9 mouse cellular contexts compared by ENCODE assay signal in genomic region chr11:97793165-97793564, GRCm38 (mm10). TPM values are rescaled to one million over a fixed set of nuclear protein-coding genes. Genes with fewer than 3 reads are reported as not detected.
DNase-seq lines count a peak whose midpoint lies in the region; ATAC-seq lines count a peak whose summit lies in the region.
"Had no signal": no experiment of that assay in that cellular context is flagged by ENCODE, and none has a peak within 500 bp of the region (broad histone marks: within the 10 kb centered on the region; RNA-seq: fewer than 3 reads in every experiment).

No protein-coding gene starts in this region.

- peak; percentile 78 for DNase-seq in heart, adult 8-10 months (ENCODE audit: low spot score)
- DNase-seq in heart, postnatal 25 days (ENCODE audit: low spot score) = no peak
- peak; percentile 83 for DNase-seq in midbrain, embryonic 14.5 days
- DNase-seq in adipocyte (ENCODE audit: low spot score) = peak; percentile 81
- DNase-seq in lung, postnatal 36 days = peak; percentile 93
- DNase-seq in gastrocnemius, postnatal 4 days (ENCODE audit: low spot score in 2 of 2) = no peak

- ATAC-seq in midbrain, embryonic 14.5 days (ENCODE audit: low FRiP score, low TSS enrichment) = no peak
- ATAC-seq in midbrain, embryonic 13.5 days = no peak
- ATAC-seq in frontal cortex, adult (ENCODE audit: low TSS enrichment) = no peak

- H3K36me3 ChIP-seq in midbrain, embryonic 14.5 days (ENCODE audit: control insufficient read depth, insufficient read depth, low read length) = no peaks in the 10 kb centered on the region
- no peaks in the 10 kb centered on the region for H3K36me3 ChIP-seq in midbrain, embryonic 13.5 days
- H3K36me3 ChIP-seq: hindbrain, embryonic 15.5 days had no signal

- 6% methylated on average over 2 of the region's 2 CpGs for WGBS in midbrain, embryonic 14.5 days
- 3% methylated on average over 2 of the region's 2 CpGs for WGBS in midbrain, embryonic 13.5 days

- H3K27me3 ChIP-seq in midbrain, embryonic 14.5 days (ENCODE audit: control insufficient read depth, insufficient read depth, low read length) = no peaks in the 10 kb centered on the region
- no peaks in the 10 kb centered on the region for H3K27me3 ChIP-seq in midbrain, embryonic 13.5 days
- H3K27me3 ChIP-seq: hindbrain, embryonic 15.5 days had no signal

- H3K27ac ChIP-seq in midbrain, embryonic 14.5 days (replicated peaks; ENCODE audit: low read depth, low read length) = no peak overlapping the region
- H3K27ac ChIP-seq in midbrain, embryonic 13.5 days = no peak overlapping the region
- H3K27ac ChIP-seq: hindbrain, embryonic 15.5 days had no signal

- H3K4me1 ChIP-seq in midbrain, embryonic 14.5 days (ENCODE audit: control insufficient read depth, insufficient read depth, low read length) = no peaks in the 10 kb centered on the region
- no peaks in the 10 kb centered on the region for H3K4me1 ChIP-seq in midbrain, embryonic 13.5 days (replicated peaks)

- H3K9me3 ChIP-seq in midbrain, embryonic 14.5 days (ENCODE audit: control insufficient read depth, low read length) = no peaks in the 10 kb centered on the region
- H3K9me3 ChIP-seq in midbrain, embryonic 13.5 days = no peaks in the 10 kb centered on the region
- H3K9me3 ChIP-seq: hindbrain, embryonic 15.5 days had no signal

- H3K4me3 ChIP-seq in midbrain, embryonic 14.5 days (replicated peaks; ENCODE audit: low read depth, low read length) = no peak overlapping the region
- H3K4me3 ChIP-seq in midbrain, embryonic 13.5 days (replicated peaks) = no peak overlapping the region
- H3K4me3 ChIP-seq: hindbrain, embryonic 15.5 days had no signal

- H3K4me2 ChIP-seq in midbrain, embryonic 14.5 days (ENCODE audit: low read length) = no peak overlapping the region
- H3K4me2 ChIP-seq in midbrain, embryonic 13.5 days (replicated peaks) = no peak overlapping the region
- H3K4me2 ChIP-seq: hindbrain, embryonic 15.5 days had no signal

- H3K9ac ChIP-seq in midbrain, embryonic 14.5 days (replicated peaks; ENCODE audit: low read length) = no peak overlapping the region
- H3K9ac ChIP-seq in midbrain, embryonic 13.5 days (replicated peaks) = no peak overlapping the region
- H3K9ac ChIP-seq: hindbrain, embryonic 15.5 days had no signal

- intact Hi-C loops in heart, postnatal 25 days (cut with DNase I) = loop anchor here (2.0 kb wide), 1 partner anchor 196 kb away; no protein-coding TSS in a partner anchor

RNA-seq across cellular contexts. Expression of gene Lasp1, which starts 5.6 kb away (rescaled TPM):
- total RNA-seq in heart, adult 8-10 months (2022) = 10 to 100 TPM; 20.1 to 32.0 (median 25.8) TPM
- 10 to 100 TPM; 41.3 to 46.2 TPM for total RNA-seq in heart, postnatal 25 days (2021)
- polyA plus RNA-seq in midbrain, embryonic 14.5 days (2014; fragmentation: Nextera tagmentation; extraction: Ambion mirVana) = 114 and 138 TPM in 2 replicates
- 136 and 137 TPM in 2 replicates for polyA plus RNA-seq in midbrain, embryonic 13.5 days (2015; fragmentation: Nextera tagmentation; extraction: Ambion mirVana)
- total RNA-seq in gastrocnemius, postnatal 4 days (2021) = 10 to 100 TPM; 82.0 to 99.0 TPM

RNA-seq across cellular contexts. Expression of gene Rpl23, which starts 10.9 kb away (rescaled TPM):
- 100 to 1,000 TPM; 425 to 610 (median 521) TPM for total RNA-seq in heart, adult 8-10 months (2022)
- total RNA-seq in heart, postnatal 25 days (2021) = 100 to 1,000 TPM; 454 to 515 TPM
- 363 and 413 TPM in 2 replicates for polyA plus RNA-seq in midbrain, embryonic 14.5 days (2014; fragmentation: Nextera tagmentation; extraction: Ambion mirVana)
- 363 and 377 TPM in 2 replicates for polyA plus RNA-seq in midbrain, embryonic 13.5 days (2015; fragmentation: Nextera tagmentation; extraction: Ambion mirVana)
- total RNA-seq in gastrocnemius, postnatal 4 days (2021) = 100 to 1,000 TPM; 976 to 983 TPM

RNA-seq across cellular contexts. Expression of gene 1700001P01Rik, which starts 17.4 kb away (rescaled TPM):
- not detected for total RNA-seq in heart, adult 8-10 months (2022)
- total RNA-seq in heart, postnatal 25 days (2021) = not detected
- not detected in 2 replicates for polyA plus RNA-seq in midbrain, embryonic 14.5 days (2014; fragmentation: Nextera tagmentation; extraction: Ambion mirVana)
- 0.81 and 1.1 TPM in 2 replicates for polyA plus RNA-seq in midbrain, embryonic 13.5 days (2015; fragmentation: Nextera tagmentation; extraction: Ambion mirVana)
- total RNA-seq in gastrocnemius, postnatal 4 days (2021) = not detected

RNA-seq across cellular contexts. Expression of gene Cwc25, which starts 26.8 kb away (rescaled TPM):
- 1 to 10 TPM; 6.1 to 7.1 (median 6.3) TPM for total RNA-seq in heart, adult 8-10 months (2022)
- total RNA-seq in heart, postnatal 25 days (2021) = 1 to 10 TPM; 7.0 to 7.2 TPM
- polyA plus RNA-seq in midbrain, embryonic 14.5 days (2014; fragmentation: Nextera tagmentation; extraction: Ambion mirVana) = 10.9 and 13.2 TPM in 2 replicates
- polyA plus RNA-seq in midbrain, embryonic 13.5 days (2015; fragmentation: Nextera tagmentation; extraction: Ambion mirVana) = 19.0 and 19.6 TPM in 2 replicates
- total RNA-seq in gastrocnemius, postnatal 4 days (2021) = 10 to 100 TPM; 13.4 to 13.5 TPM

RNA-seq across cellular contexts. Expression of gene B230217C12Rik, which starts 47.4 kb away (rescaled TPM):
- 1 to 10 TPM in 1 of 4 experiments, under 1 TPM in 3; 0.22 to 1.7 (median 0.51) TPM for total RNA-seq in heart, adult 8-10 months (2022)
- under 1 TPM; 0.83 to 0.87 TPM for total RNA-seq in heart, postnatal 25 days (2021)
- polyA plus RNA-seq in midbrain, embryonic 14.5 days (2014; fragmentation: Nextera tagmentation; extraction: Ambion mirVana) = 32.4 and 36.5 TPM in 2 replicates
- polyA plus RNA-seq in midbrain, embryonic 13.5 days (2015; fragmentation: Nextera tagmentation; extraction: Ambion mirVana) = 23.2 and 24.8 TPM in 2 replicates
- total RNA-seq in gastrocnemius, postnatal 4 days (2021) = 1 to 10 TPM; 1.0 to 2.4 TPM

Comparison
In these comparisons a context has a peak if more than half of its experiments do, and no peak if none do; other contexts are left out.
1. DNase-seq: peak in heart, adult 8-10 months (single experiment), midbrain, embryonic 14.5 days (single experiment), adipocyte (single experiment) and lung, postnatal 36 days (single experiment); none in heart, postnatal 25 days (single experiment) and gastrocnemius, postnatal 4 days (0 of 2).